Mouse (Mus musculus) MEL-GATA-1-ER (cell line): ENCODE data around the gene Tyrobp.

ENCODE experiments used
- DNase-seq: peaks from one replicate; pipeline ENCODE4 v3.0.0-alpha.2; 2012; ENCODE audit warnings: low read depth; ENCODE audit errors: extremely low read depth

Tyrobp gene

DNA sequence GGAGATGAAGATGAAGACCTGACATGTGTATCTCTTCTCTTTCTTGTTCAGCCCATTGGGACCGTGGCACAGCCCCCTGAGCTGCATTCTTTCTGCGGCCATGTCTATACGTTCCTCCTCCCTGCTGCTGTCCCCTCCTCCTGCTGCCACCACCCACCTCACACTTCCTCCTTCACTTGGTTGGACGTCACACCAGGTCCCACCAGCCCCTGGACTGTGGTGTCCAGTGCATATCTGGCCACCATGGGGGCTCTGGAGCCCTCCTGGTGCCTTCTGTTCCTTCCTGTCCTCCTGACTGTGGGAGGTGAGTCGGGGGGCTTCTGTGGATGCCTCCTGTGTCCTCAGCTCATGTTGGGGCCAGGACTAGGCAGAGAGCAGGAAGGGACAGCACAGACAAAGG lies at the start of gene Tyrobp:
TSS of gene Tyrobp (plus strand) at position 165 of the 400 bp plus-strand sequence.
- no peak for DNase-seq

DNA sequence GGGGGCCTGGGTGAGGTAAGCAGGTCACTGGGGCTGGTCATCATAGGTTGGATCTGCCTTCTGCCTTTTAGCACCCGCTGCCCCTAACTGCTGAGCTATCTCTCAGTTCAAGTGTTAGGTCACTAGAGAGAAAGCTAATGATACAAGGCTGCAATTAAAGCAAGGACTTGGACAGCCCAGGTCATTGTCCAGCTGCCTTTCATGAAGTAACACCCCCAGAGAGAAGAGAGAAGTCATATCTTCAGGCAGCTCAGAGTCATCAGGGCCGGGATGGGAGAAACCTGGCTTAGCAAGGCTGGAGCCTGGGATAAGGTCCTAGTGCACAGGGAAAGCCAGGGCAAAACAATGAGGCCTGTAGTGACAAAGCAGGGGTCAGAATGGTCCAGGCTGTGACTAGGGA lies 46.1 kb upstream of the Tyrobp start:
- no peak for DNase-seq

DNA sequence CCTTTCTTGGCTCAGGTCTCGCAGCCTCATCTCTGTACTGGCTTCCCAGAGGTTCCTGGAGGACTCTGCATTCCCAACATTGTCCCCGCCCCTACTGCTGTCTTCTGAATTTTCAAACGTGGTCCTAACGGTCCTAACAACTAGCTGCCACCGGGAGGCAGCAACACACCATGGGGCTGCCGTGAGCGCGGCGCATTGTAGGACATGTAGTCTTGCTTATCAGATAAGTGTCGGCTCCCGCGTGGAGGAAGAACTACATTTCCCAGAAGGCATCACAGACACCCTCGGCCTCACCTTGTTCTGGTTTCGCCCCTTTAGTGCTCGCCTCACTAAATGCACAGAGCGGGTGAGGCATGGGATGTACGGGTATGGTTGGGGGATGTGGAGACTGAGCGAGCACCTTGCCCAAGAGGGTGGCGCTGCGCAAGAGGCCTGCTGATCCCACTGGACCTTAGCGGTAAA lies 40.0 kb upstream of the Tyrobp start:
- peak; percentile 94 for DNase-seq

DNA sequence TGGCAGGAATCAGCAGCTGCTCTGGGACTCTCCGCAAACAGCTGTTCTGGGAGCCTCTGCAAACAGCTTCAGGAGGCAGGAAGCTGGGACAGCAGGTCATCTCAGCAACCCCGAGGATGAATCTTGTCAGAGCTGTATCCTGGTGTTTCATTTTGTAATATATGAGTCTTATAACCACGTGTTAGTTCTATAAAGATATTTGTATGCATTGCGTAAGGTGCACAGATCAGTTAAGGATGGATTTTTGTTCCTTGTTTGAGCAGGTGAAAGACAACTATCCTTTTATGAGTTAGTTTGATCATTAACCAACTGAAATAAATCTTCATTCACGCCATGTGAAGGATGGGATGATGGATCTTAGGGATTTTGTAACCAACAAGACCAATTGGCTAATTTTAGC lies 33.5 kb upstream of the Tyrobp start:
- no peak for DNase-seq

DNA sequence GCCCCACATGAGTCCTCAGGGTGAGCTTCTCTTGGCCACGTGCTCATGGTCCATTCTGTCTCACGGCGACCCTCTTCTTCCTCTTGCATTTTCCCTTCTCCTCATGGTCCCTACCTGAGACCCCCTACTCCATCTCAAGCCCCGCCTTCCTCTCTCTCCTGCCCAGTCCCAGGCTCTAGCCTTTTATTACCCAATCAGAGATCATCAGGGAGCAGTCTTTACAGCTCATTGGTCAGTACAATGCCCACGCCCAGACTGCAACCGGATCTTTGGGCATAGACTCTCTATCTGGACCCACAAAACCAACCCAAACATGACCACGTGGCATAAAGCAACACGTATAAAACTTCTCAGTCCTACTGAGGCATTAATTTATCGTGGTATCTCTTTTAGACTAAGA lies 29.5 kb upstream of the Tyrobp start:
- no peak for DNase-seq

DNA sequence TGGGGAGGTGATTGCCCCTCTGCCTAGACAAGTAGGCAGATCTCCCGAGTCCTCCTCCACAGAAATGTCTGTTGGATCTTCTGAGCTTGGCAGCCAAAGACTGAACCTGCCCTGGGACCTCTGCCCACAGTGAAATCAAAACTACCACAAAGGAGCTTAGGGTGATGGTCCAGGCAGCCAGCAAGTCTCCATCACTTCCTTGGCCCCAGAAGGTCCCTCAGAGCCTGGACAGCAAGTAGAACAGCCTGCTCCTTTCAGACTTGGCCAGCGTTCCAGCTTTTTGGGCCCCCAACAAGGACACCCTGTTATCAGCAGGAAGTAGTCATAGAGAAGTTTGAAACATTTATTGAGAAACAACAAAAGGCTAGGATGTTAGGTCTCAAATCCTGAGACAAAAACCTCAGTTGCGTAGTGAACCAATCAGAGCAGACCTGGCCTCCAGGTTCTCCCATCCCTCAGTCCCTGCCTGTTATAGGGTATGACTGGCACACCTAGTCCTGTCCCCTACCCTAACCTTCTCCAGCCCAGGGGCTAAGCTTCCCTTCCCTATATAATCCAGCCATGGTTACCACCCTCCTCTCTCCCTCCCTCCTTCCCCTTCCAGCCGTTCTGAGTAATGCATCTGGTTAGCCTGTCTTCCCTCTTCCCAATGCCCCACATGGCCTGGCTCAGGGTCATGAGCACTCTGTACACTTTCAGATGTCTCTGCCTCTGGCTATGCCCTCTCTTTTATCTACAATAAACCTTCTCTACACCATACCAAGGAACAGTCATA lies 20.6 kb upstream of the Tyrobp start:
- no peak for DNase-seq

DNA sequence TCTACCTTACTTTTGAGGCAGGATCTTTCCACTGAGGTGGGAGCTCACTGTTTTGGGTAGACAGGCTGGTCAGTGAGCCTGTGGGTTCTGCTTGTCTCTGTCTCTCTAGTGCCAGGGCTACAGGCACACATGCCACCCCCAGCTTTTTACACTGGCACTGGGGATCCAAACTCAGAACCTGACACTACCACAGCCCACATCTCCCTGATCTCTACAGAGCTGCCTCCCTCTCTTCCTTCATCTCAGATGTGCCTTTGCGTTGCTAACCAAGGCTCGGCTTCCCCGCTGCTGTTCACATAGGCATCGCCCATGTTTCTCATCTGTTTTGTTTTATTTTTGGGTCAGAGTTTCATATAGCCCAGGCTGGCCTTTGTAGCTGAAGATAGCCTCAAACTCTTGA lies 19.9 kb upstream of the Tyrobp start:
- no peak for DNase-seq

DNA sequence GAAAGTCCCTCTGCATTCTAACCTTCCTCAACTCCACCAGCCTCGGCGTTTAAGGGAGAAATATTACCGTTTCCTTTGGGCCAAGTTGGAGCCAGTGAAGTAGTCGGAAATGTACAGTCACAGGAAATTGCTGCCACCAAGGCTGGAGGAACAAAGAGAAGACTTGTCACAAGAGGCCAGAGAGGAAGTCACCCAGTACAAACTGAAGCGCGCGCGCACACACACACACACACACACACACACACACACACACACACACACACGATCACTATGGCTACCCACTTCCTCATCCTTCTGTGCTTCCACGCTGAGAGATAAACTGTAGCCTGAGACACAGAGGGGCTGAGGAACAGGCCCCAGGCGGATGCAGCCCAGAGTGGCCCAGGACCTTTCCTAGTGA lies 19.2 kb upstream of the Tyrobp start:
- peak; percentile 86 for DNase-seq

DNA sequence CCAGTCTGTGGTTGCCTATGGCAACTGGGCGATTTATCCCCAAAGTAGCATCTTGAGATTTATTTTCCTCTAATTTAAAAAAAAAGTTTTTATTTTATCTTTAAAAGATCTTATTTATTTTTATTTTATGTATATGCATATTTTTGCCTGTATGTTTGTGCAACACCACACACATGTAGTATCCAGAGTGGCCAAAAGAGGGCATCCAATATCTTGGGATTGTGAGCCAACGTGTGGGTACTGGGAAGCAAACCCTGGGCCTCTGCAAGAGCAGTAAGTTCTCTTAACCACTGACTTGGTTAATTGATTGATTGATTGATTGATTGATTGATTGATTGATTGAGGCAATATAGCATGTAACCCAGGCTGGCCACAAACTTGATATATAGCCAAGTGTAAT lies 18.7 kb upstream of the Tyrobp start:
- peak; percentile 32 for DNase-seq

DNA sequence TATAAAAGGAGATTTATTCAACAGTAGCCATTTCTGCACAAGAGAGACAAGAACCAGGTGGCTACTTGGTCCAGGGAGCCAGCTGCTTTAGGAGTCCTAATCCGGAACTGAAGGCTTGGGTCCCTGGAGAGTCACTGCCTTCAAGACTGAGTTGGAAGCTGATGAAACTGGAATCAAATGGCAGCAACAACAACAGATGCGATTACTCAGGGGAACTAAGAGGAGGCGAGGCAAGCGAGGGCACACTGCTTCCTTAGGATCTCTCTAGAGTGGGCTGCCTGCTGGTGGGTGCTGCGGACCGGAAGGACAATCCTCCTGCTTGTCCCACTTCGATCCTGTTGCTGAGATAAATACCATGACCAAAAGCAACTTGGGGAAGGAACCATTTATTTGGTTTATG lies 13.9 kb upstream of the Tyrobp start:
- no peak for DNase-seq

DNA sequence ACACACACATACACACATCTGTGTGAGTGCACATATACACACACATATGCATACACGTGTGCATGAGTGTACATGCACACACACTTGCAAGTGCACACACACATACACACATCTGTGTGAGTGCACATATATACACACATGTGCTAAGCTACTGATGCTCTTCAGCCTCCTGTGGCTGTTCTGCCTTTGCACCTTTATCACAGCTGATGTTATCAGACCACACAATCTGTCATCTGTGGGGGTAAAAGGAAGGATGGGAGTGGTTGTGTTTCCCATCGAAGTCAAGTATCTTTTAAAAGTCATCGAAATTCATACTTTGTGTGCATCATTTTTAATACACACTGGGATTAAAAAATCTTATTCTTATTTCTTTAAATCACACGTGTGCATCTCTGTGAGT lies 11.2 kb upstream of the Tyrobp start:
- DNase-seq: no peak

DNA sequence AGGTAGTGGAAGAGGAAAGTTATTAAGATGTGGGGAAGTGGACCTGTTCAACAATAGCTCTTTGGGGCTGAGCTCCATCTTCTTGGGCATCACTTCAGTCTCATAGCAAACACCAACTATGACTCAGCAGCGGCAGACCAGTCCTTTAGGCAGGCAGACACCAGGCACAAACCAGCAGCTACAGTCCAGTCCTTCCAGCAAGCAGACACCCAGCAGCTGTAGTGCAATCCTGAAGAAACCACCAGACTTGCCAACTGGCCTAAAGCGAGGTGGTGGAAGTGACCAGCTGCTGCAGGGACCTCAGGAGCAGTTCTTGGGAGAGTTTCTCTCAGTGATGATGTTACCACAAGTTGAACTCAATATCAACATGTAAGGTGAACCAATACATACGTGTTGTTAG lies 4.9 kb upstream of the Tyrobp start:
- DNase-seq: no peak

DNA sequence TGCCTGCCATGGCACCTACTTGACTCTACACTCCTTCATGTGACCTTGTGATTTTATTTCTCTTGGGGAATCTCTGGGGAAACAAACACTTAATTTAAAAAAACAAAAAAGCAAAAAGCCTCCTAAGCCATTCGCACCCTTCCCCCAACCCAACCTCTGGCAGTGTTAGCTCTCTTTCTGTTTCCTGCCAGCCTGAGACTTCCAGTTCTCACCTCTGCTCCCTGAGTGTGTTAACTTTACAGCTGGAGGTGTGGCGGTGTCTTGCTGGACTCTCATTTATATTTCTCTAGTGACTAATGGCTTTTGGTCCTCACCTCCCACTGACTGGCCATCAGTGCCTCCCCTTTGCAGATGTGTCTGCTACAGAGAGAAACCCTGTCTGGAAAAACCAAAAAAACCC lies 3.8 kb upstream of the Tyrobp start:
- no peak for DNase-seq

DNA sequence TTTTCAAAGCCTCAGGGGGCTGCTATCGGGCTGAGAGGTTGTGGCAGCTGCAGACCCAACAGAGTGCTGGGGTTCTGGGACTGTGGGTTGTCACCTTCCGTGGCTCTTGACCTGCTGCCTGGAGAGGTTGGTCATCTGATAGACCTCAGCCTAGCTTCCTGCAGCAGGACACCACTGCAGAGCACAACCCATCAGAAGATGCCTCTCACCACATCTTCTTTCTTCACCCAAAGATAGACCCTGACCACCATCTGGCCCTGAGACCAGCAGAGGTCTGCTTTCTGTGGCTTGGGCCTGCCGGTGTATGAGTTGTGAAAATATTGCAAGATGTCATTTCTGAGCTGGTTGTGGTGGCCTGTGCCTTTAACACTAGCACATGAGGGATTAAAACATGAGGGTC lies 2.5 kb upstream of the Tyrobp start:
- no peak for DNase-seq

DNA sequence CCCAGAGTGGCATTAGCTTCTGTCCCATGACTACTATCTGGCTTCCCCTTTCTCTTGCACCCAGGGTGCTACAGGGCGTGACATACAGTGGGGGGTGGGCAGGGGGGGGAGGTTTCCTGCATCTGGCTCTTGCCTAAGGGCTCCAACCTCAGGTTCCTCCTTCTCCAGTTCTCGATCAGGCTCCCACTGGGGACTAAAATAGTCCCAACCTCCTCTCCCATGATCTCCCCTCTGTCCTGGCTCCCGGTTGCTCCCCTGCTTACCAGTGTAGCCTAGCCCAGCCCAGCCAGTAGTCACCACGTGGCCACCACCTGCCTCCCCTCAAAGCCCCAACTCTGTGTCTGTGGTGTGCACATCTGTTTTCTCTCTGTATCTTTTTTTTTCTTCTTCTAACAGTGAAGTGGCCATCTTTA lies 819 bp upstream of the Tyrobp start:
- peak; percentile 70 for DNase-seq

DNA sequence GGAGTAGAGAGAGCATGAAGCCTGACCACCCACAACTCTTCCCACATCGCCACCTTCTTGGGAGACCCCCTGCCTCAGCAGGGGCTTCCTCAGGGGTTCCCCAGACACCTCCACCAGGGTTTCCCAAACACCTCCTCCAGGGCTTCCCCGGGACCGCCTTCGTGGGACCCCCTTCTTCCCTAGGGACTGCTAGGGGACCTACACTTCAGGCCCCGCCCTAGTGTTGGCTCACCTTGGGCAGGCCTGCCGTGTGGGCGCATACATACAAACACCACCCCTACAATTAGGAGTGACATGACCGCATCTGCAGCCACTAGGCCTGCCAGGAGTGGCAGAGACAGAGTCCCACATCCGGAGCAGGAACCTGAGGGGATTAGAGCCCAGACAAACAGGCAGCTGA lies 4.3 kb downstream of the Tyrobp start:
- DNase-seq: no peak

DNA sequence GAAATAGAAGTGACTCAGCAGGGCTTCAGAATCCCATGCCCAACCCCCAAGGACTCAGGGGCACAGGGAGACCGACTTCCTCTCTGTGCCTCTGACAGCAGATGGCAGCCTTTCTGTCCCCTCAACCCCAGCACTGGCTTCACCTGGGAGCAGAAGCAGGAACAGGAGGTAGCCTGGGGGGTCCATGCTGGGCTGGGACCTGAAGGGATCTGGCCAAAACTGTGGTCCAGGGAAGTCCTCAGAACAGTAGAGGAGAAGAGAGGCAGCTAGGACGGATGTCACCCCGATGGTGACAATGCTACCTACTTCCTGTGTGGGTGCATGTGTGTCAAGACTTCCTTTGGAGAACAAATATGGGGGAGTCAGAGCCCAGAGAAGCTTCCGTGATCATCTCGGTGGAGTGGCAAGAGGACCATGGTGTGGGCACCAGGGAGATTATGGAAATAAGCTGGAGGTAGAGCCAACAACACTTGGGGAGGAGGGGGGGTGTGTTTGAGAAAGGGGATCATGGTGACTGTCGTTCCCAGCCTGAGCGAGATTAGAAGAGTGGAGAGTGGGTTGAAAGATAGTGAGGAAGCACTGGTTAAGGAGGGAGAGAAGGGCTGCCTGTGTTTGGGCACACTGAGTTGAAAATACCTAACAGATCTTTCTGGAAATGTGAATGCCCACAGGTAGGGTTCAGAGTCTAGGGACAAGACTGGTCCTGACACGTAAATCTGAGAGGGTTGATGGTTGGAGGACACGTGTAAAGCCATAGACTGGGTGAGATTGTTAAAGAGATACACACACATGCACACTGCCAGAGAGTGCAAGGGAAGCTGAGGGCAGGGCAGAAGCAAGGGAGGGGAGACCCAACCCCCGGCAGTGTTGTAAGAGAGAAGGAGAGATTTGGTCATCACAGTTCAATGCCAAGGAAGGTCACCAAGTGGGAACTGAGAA lies 6.3 kb downstream of the Tyrobp start, which contains the start of gene Hcst:
TSS of gene Hcst (minus strand) at position 294 of the 939 bp plus-strand sequence.
- DNase-seq: peak; percentile 71

DNA sequence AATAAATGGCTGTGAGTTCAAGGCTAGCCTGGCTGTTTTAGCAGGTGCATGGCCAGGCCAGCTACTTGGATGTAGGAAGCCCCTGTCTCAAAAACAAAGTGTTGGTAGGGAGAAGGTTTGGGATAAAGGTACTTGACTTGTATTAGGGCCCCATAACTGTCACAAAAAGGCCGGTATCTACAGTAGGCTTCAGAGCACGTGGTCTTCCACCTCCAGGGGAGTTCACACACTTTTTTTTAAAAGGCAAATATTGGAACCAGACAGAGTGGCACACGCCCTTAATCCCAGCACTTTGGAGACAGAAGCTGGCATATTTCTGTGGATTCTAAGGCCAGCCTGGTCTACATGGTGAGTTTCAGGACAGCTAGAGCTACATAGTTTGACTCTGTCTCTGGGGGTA lies 7.1 kb downstream of the Tyrobp start:
- no peak for DNase-seq

DNA sequence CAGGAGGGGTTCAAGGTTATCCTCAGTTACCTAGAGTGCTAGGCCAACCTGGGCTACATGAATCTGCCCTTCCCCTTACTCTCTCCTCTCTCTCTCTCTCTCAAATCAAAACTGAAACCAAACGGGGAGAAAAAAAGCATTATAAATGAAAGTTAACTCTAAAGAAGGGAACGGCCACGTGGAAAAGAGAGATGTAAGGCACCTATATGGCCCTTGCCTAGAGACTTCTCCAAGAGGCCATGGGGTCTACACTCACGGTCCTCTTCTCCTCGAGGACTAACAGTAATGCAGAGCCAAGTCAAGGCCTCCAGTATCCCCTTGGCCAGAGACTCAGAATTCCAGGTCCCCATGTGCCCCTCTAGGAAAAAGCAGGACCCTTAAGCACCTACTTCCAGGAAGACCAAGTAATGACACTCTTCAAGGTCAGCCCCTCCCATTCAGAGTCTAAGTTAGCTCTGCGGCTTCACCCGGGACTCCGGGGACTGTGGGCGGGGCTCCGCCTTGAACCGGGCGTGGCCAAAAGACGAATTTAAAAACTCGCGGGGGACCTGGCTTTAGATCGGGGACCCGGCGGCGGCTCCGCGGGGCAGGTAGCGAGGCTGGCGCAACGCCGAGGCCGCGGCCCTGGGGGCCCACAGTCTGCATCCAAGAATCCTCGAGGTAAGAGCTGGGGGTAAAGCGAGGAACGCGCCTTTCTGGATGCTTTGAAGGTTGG lies 7.8 kb downstream of the Tyrobp start, which contains the start of gene Nfkbid:
TSS of gene Nfkbid (plus strand) at position 558 of the 715 bp plus-strand sequence.
- peak; percentile 63 for DNase-seq

DNA sequence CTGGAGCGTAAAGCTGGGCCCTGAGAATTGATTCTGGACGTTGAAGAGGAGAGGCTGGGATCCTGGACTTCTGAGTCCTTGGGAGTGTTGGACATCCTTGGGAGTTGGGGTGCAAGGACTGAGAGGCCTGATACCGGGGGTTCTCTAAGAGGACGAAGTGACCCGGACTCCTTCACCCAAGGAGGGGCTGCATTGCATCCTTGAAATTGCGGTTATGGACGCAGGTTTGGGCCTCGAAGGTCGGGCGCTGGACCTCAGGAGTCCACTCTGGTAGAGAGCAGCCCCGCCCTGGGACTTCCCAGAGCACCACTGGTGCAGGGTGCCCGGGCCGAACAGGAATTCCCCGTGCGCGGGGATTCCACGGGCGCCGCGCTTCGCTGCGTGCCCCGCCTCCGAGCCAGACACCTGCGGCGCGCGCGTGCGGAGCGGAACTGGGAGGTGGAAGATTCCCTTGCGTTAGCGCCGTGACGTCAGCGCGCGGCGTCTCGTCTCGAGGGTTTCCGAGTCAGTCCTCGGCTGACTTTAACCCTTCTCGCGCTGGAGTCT lies 8.4 kb downstream of the Tyrobp start:
- peak; percentile 68 for DNase-seq

DNA sequence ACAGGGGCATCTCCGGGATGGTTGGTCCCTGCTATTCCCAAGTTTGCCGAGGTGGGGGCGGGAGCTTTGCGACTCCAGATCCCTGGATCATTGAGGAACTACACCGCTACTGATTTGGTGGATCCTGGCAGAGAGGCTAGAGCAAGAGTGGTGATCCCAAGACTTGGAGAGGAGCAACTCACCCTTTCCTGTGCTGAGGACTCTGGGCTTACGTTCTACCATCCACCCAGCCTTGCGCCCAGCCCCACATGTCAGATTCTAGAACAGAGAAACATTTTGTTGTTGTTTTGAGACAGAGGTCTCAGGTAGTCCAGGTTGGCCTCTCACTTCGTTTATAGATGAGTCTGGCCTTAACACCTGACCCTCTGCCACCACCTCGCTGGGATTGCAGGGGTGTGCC lies 9.0 kb downstream of the Tyrobp start:
- no peak for DNase-seq
